Mouse (Mus musculus) fibroblast of lung, adult 2 months (primary cell): ENCODE results near the gene Srgap3.

Experiments
- DNase-seq: peaks from one replicate; pipeline ENCODE4 v3.0.0-alpha.2; 2011; ENCODE audit warnings: low read depth

Gene Srgap3

GRCm38 (mm10) chr6:112946895-112947436 is at the start of gene Srgap3:
Gene Srgap3 (minus strand): TSS chr6:112947266.
- peak; percentile 91 for DNase-seq

GRCm38 (mm10) chr6:112995708-112996107 is 48.6 kb upstream of the Srgap3 start:
- no peak for DNase-seq

- DNase-seq = no peak
These were observed 43.1 kb upstream of the Srgap3 start for GRCm38 (mm10) chr6:112990119-112990518.

- DNase-seq = no peak
These were observed 38.6 kb upstream of the Srgap3 start for GRCm38 (mm10) chr6:112985362-112986314.

- no peak for DNase-seq
These were observed 35.2 kb upstream of the Srgap3 start for GRCm38 (mm10) chr6:112982241-112982640.

GRCm38 (mm10) chr6:112978947-112979346 is 31.9 kb upstream of the Srgap3 start:
- DNase-seq = no peak

- no peak for DNase-seq
These were observed 30.2 kb upstream of the Srgap3 start for GRCm38 (mm10) chr6:112977246-112977645.

GRCm38 (mm10) chr6:112976541-112976940 is 29.5 kb upstream of the Srgap3 start:
- DNase-seq = no peak

GRCm38 (mm10) chr6:112976136-112976535 is 29.1 kb upstream of the Srgap3 start:
- DNase-seq = no peak

GRCm38 (mm10) chr6:112973786-112974720 is 27.0 kb upstream of the Srgap3 start:
- DNase-seq = peak; percentile 94

GRCm38 (mm10) chr6:112972858-112973631 is 26.0 kb upstream of the Srgap3 start:
- peak; percentile 54 for DNase-seq

- DNase-seq = no peak
These were observed 25.1 kb upstream of the Srgap3 start for GRCm38 (mm10) chr6:112972127-112972526.

GRCm38 (mm10) chr6:112971116-112971768 is 24.2 kb upstream of the Srgap3 start:
- DNase-seq = no peak

GRCm38 (mm10) chr6:112967359-112967758 is 20.3 kb upstream of the Srgap3 start:
- DNase-seq = no peak

- no peak for DNase-seq
These were observed 11.3 kb upstream of the Srgap3 start for GRCm38 (mm10) chr6:112958360-112958759.

- no peak for DNase-seq
These were observed 10.7 kb upstream of the Srgap3 start for GRCm38 (mm10) chr6:112957583-112958280.

GRCm38 (mm10) chr6:112955773-112956172 is 8.7 kb upstream of the Srgap3 start:
- no peak for DNase-seq

GRCm38 (mm10) chr6:112953905-112954304 is 6.8 kb upstream of the Srgap3 start:
- no peak for DNase-seq

GRCm38 (mm10) chr6:112951254-112951653 is 4.2 kb upstream of the Srgap3 start:
- DNase-seq = no peak
